ENCODE assay signal across 9 mouse cellular contexts in the genomic region with DNA sequence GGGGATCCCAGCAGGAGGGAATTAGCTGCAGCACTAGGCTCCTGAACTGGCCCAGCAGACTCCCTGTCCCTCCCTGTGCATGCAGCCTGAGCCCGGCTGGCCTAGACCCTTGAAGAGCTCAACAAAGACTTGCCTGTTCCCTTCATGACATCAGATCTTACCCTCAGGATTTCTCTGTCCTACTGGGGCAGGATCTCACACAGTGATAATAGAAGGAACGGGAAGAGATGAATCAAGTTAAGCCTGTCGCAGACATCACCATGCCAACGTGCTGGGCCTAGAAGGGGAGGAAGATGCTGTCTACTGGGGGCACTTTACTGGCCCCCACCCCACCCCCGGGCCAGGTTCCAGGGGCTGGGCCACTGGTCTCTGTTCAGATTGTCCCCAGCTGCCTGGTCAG. TPM values are rescaled to one million over a fixed set of nuclear protein-coding genes. Genes with fewer than 3 reads are reported as not detected.
DNase-seq lines count a peak whose midpoint lies in the region; ATAC-seq and TF ChIP-seq lines count a peak whose summit lies in the region.
"Had no signal": no experiment of that assay in that cellular context is flagged by ENCODE, and none has a peak within 500 bp of the region (broad histone marks: within the 10 kb centered on the region; RNA-seq: fewer than 3 reads in every experiment).

No protein-coding gene starts in this region.

- H3K4me1 ChIP-seq in forebrain, embryonic 10.5 days: peaks cover 30% of the 10 kb centered on the region
- H3K4me1 ChIP-seq in hindbrain, embryonic 14.5 days (replicated peaks; ENCODE audit: control insufficient read depth, insufficient read depth, low read length): peaks cover 15% of the 10 kb centered on the region; the same call in 1 of the 2 replicates
- peaks cover 9% of the 10 kb centered on the region; the same call in 1 of the 2 replicates for H3K4me1 ChIP-seq in neural tube, embryonic 14.5 days (ENCODE audit: control insufficient read depth, insufficient read depth, low read length)
- H3K4me1 ChIP-seq in liver, embryonic 11.5 days (replicated peaks; ENCODE audit: control insufficient read depth, insufficient read depth, low read length): no peaks in the 10 kb centered on the region
- no peaks in the 10 kb centered on the region for H3K4me1 ChIP-seq in cerebellum, adult 2 months (ENCODE audit: control insufficient read depth, insufficient read depth, low read length)

- H3K9me3 ChIP-seq in forebrain, embryonic 10.5 days: no peaks in the 10 kb centered on the region; the same call in 1 of the 2 replicates
- H3K9me3 ChIP-seq in hindbrain, embryonic 14.5 days (ENCODE audit: control insufficient read depth, low read length): no peaks in the 10 kb centered on the region
- H3K9me3 ChIP-seq in neural tube, embryonic 14.5 days (ENCODE audit: control insufficient read depth, low read length): no peaks in the 10 kb centered on the region
- H3K9me3 ChIP-seq in liver, embryonic 11.5 days (ENCODE audit: control insufficient read depth, low read length): no peaks in the 10 kb centered on the region

- H3K4me2 ChIP-seq in hindbrain, embryonic 14.5 days (replicated peaks): no peak overlapping the region
- no peak overlapping the region for H3K4me2 ChIP-seq in neural tube, embryonic 14.5 days (ENCODE audit: low read depth, low read length)
- H3K4me2 ChIP-seq in liver, embryonic 11.5 days: no peak overlapping the region

- no peak for TF ChIP-seq POLR2A in cerebellum, adult 2 months (IDR thresholded peaks at IDR 0.05; ENCODE audit: borderline replicate concordance, insufficient read depth, low read length)

- H3K36me3 ChIP-seq in forebrain, embryonic 10.5 days (replicated peaks): no peaks in the 10 kb centered on the region
- H3K36me3 ChIP-seq in hindbrain, embryonic 14.5 days (replicated peaks; ENCODE audit: control insufficient read depth, insufficient read depth): no peaks in the 10 kb centered on the region
- H3K36me3 ChIP-seq in neural tube, embryonic 14.5 days (ENCODE audit: control insufficient read depth, insufficient read depth, low read length): no peaks in the 10 kb centered on the region
- no peaks in the 10 kb centered on the region for H3K36me3 ChIP-seq in liver, embryonic 11.5 days (ENCODE audit: control insufficient read depth, insufficient read depth, low read length)

- H3K27me3 ChIP-seq in forebrain, embryonic 10.5 days (ENCODE audit: poor library complexity, severe bottlenecking): no peaks in the 10 kb centered on the region
- no peaks in the 10 kb centered on the region for H3K27me3 ChIP-seq in hindbrain, embryonic 14.5 days (ENCODE audit: control insufficient read depth, insufficient read depth, low read length)
- H3K27me3 ChIP-seq in neural tube, embryonic 14.5 days (ENCODE audit: control insufficient read depth, insufficient read depth, low read length): no peaks in the 10 kb centered on the region
- no peaks in the 10 kb centered on the region for H3K27me3 ChIP-seq in liver, embryonic 11.5 days (replicated peaks; ENCODE audit: control insufficient read depth, insufficient read depth, low read length)
- H3K27me3 ChIP-seq in cerebellum, adult 2 months (ENCODE audit: control insufficient read depth, insufficient read depth, low read length): no peaks in the 10 kb centered on the region

- H3K27ac ChIP-seq in forebrain, embryonic 10.5 days: peak overlapping the region; percentile 66
- 0 out of 2 replicates have a peak overlapping the region, but pooled peaks have one; percentile 4 for H3K27ac ChIP-seq in hindbrain, embryonic 14.5 days
- no peak overlapping the region for H3K27ac ChIP-seq in neural tube, embryonic 14.5 days (ENCODE audit: low read depth, low read length)
- H3K27ac ChIP-seq in liver, embryonic 11.5 days (ENCODE audit: low read depth, low read length): no peak overlapping the region
- H3K27ac ChIP-seq in cerebellum, adult 2 months (ENCODE audit: insufficient read depth, low read length): no peak overlapping the region

- H3K4me3 ChIP-seq in forebrain, embryonic 10.5 days: no peak overlapping the region
- no peak overlapping the region for H3K4me3 ChIP-seq in hindbrain, embryonic 14.5 days (replicated peaks; ENCODE audit: low read length)
- H3K4me3 ChIP-seq in neural tube, embryonic 14.5 days (ENCODE audit: low read depth, low read length): no peak overlapping the region
- H3K4me3 ChIP-seq in liver, embryonic 11.5 days (ENCODE audit: low read depth, low read length): no peak overlapping the region
- H3K4me3 ChIP-seq in cerebellum, adult 2 months (replicated peaks; ENCODE audit: insufficient read depth, low read depth, low read length): no peak overlapping the region
- H3K4me3 ChIP-seq: myocyte had no signal

- no peak overlapping the region for H3K9ac ChIP-seq in hindbrain, embryonic 14.5 days
- no peak overlapping the region for H3K9ac ChIP-seq in neural tube, embryonic 14.5 days (replicated peaks; ENCODE audit: low read depth, low read length)
- no peak overlapping the region for H3K9ac ChIP-seq in liver, embryonic 11.5 days (ENCODE audit: low read depth, low read length)

- DNase-seq in layer of hippocampus, adult 9-11 months: peak; percentile 28
- DNase-seq in layer of hippocampus, postnatal 36 days: no peak
- DNase-seq in forebrain, embryonic 10.5 days (ENCODE audit: extremely low spot score, low spot score): peak; percentile 26
- DNase-seq in hindbrain, embryonic 14.5 days (ENCODE audit: low spot score): peak; percentile 37
- DNase-seq in liver, embryonic 11.5 days (ENCODE audit: low spot score): no peak
- no peak for DNase-seq in adrenal gland, postnatal 10 days
- DNase-seq in cerebellum, adult 2 months: no peak

- peak; percentile 82 for ATAC-seq in hindbrain, embryonic 14.5 days (ENCODE audit: low FRiP score)
- peak; percentile 71 for ATAC-seq in neural tube, embryonic 14.5 days (ENCODE audit: low read depth)
- no peak for ATAC-seq in liver, embryonic 11.5 days (replicated peaks; ENCODE audit: low FRiP score)

- 26% methylated on average over 5 of the region's 5 CpGs for WGBS in forebrain, embryonic 10.5 days
- WGBS in hindbrain, embryonic 14.5 days: 11% methylated on average over 5 of the region's 5 CpGs
- WGBS in neural tube, embryonic 14.5 days: 23% methylated on average over 5 of the region's 5 CpGs
- 59% methylated on average over 5 of the region's 5 CpGs for WGBS in liver, embryonic 11.5 days
- 43% methylated on average over 5 of the region's 5 CpGs for WGBS in cerebellum, adult 2 months

- TF ChIP-seq CTCF in cerebellum, adult 2 months (IDR thresholded peaks at IDR 0.05; ENCODE audit: borderline replicate concordance, insufficient read depth, low read depth, low read length): no peak

RNA-seq across cellular contexts. Expression of a gene that starts 53.1 kb away (rescaled TPM):
- total RNA-seq in layer of hippocampus, postnatal 36 days (2021): 100 to 1,000 TPM; 173 to 178 TPM
- polyA plus RNA-seq in forebrain, embryonic 10.5 days (2016; fragmentation: Nextera tagmentation; extraction: Ambion mirVana): 5.3 and 6.3 TPM in 2 replicates
- polyA plus RNA-seq in hindbrain, embryonic 14.5 days (2014; fragmentation: Nextera tagmentation; extraction: Ambion mirVana): 66.3 and 80.7 TPM in 2 replicates
- polyA plus RNA-seq in neural tube, embryonic 14.5 days (2014; fragmentation: Nextera tagmentation; extraction: Ambion mirVana): 72.6 and 106 TPM in 2 replicates
- polyA plus RNA-seq in liver, embryonic 11.5 days (2014; fragmentation: Nextera tagmentation; extraction: Ambion mirVana): 4.8 and 5.7 TPM in 2 replicates
- 10 to 100 TPM; 18.5 to 19.9 TPM for total RNA-seq in adrenal gland, postnatal 10 days (2021)
- polyA plus RNA-seq in cerebellum, adult 2 months (2012; rRNA removed): 19.6 and 21.7 TPM in 2 replicates
- polyA plus RNA-seq: myocyte had no signal

Comparison
In these comparisons a context has a peak if more than half of its experiments do, and no peak if none do; other contexts are left out.
1. DNase-seq: peak in layer of hippocampus, adult 9-11 months (single experiment), forebrain, embryonic 10.5 days (single experiment) and hindbrain, embryonic 14.5 days (single experiment); none in layer of hippocampus, postnatal 36 days (0 of 2), liver, embryonic 11.5 days (single experiment), adrenal gland, postnatal 10 days (single experiment) and cerebellum, adult 2 months (0 of 2).
2. H3K27ac ChIP-seq: peak in forebrain, embryonic 10.5 days (single experiment) and hindbrain, embryonic 14.5 days (single experiment); none in neural tube, embryonic 14.5 days (single experiment), liver, embryonic 11.5 days (single experiment) and cerebellum, adult 2 months (single experiment).